Mouse (Mus musculus): ENCODE data around the gene Tas2r134.

Gene Tas2r134

GRCm38 (mm10) chr2:51627211-51627610 lies at the start of gene Tas2r134:
Tas2r134 (plus strand) TSS chr2:51627511.
- in situ Hi-C loops (cut with MboI; ENCODE audit: unreplicated experiment in 2 of 2): no loop called here

- in situ Hi-C loops (cut with MboI; ENCODE audit: unreplicated experiment in 2 of 2): no loop called here
Measured at GRCm38 (mm10) chr2:51579767-51580166, 47.5 kb upstream of the Tas2r134 start.

GRCm38 (mm10) chr2:51584050-51585046 lies 43.0 kb upstream of the Tas2r134 start:
- in situ Hi-C loops (cut with MboI; ENCODE audit: unreplicated experiment in 2 of 2): no loop called here

- in situ Hi-C loops (cut with MboI; ENCODE audit: unreplicated experiment in 2 of 2): no loop called here
Measured at GRCm38 (mm10) chr2:51588336-51588735, 39.0 kb upstream of the Tas2r134 start.

- in situ Hi-C loops (cut with MboI; ENCODE audit: unreplicated experiment in 2 of 2): no loop called here
Measured at GRCm38 (mm10) chr2:51588895-51589294, 38.4 kb upstream of the Tas2r134 start.

GRCm38 (mm10) chr2:51589627-51590026 lies 37.7 kb upstream of the Tas2r134 start:
- in situ Hi-C loops (cut with MboI; ENCODE audit: unreplicated experiment in 2 of 2): no loop called here

GRCm38 (mm10) chr2:51590308-51590707 lies 37.0 kb upstream of the Tas2r134 start:
- in situ Hi-C loops (cut with MboI; ENCODE audit: unreplicated experiment in 2 of 2): no loop called here

GRCm38 (mm10) chr2:51592157-51592556 lies 35.2 kb upstream of the Tas2r134 start:
- in situ Hi-C loops (cut with MboI; ENCODE audit: unreplicated experiment in 2 of 2): no loop called here

GRCm38 (mm10) chr2:51599473-51600201 lies 27.7 kb upstream of the Tas2r134 start:
- in situ Hi-C loops (cut with MboI; ENCODE audit: unreplicated experiment in 2 of 2): no loop called here

GRCm38 (mm10) chr2:51600202-51600487 lies 27.2 kb upstream of the Tas2r134 start:
- in situ Hi-C loops (cut with MboI; ENCODE audit: unreplicated experiment in 2 of 2): no loop called here

- in situ Hi-C loops (cut with MboI; ENCODE audit: unreplicated experiment in 2 of 2): no loop called here
Measured at GRCm38 (mm10) chr2:51600873-51601272, 26.4 kb upstream of the Tas2r134 start.

- in situ Hi-C loops (cut with MboI; ENCODE audit: unreplicated experiment in 2 of 2): no loop called here
Measured at GRCm38 (mm10) chr2:51610305-51610704, 17.0 kb upstream of the Tas2r134 start.

GRCm38 (mm10) chr2:51610897-51611296 lies 16.4 kb upstream of the Tas2r134 start:
- in situ Hi-C loops (cut with MboI; ENCODE audit: unreplicated experiment in 2 of 2): no loop called here

- in situ Hi-C loops (cut with MboI; ENCODE audit: unreplicated experiment in 2 of 2): no loop called here
Measured at GRCm38 (mm10) chr2:51613716-51614115, 13.6 kb upstream of the Tas2r134 start.

- in situ Hi-C loops (cut with MboI; ENCODE audit: unreplicated experiment in 2 of 2): no loop called here
Measured at GRCm38 (mm10) chr2:51621931-51622330, 5.4 kb upstream of the Tas2r134 start.

- in situ Hi-C loops (cut with MboI; ENCODE audit: unreplicated experiment in 2 of 2): no loop called here
Measured at GRCm38 (mm10) chr2:51626007-51626406, 1.3 kb upstream of the Tas2r134 start.

GRCm38 (mm10) chr2:51631428-51631827 lies 4.1 kb downstream of the Tas2r134 start:
- in situ Hi-C loops (cut with MboI; ENCODE audit: unreplicated experiment in 2 of 2): no loop called here

- in situ Hi-C loops (cut with MboI; ENCODE audit: unreplicated experiment in 2 of 2): no loop called here
Measured at GRCm38 (mm10) chr2:51637681-51638080, 10.4 kb downstream of the Tas2r134 start.

GRCm38 (mm10) chr2:51641635-51642034 lies 14.3 kb downstream of the Tas2r134 start:
- in situ Hi-C loops (cut with MboI; ENCODE audit: unreplicated experiment in 2 of 2): no loop called here

GRCm38 (mm10) chr2:51643244-51644139 lies 16.2 kb downstream of the Tas2r134 start:
- in situ Hi-C loops (cut with MboI; ENCODE audit: unreplicated experiment in 2 of 2): no loop called here

GRCm38 (mm10) chr2:51647972-51648371 lies 20.7 kb downstream of the Tas2r134 start:
- in situ Hi-C loops (cut with MboI; ENCODE audit: unreplicated experiment in 2 of 2): no loop called here
